ENCODE assay signal across 1 mouse cellular context in genomic region chr15:102217325-102217724, GRCm38 (mm10).
TF ChIP-seq lines count a peak whose summit lies in the region.

No protein-coding gene starts in this region.

TF ChIP-seq in MEL, 35 proteins besides CTCF, POLR2A, EP300 and RAD21 (continued from another document):
- no peak for TF ChIP-seq MAFK (IDR thresholded peaks at IDR 0.05; ENCODE audit: borderline replicate concordance, low read depth, low read length)
